Mouse (Mus musculus) midbrain, postnatal 0 days (tissue): Measurements from ENCODE around the gene Fam71e1. TPM values are rescaled to one million over a fixed set of nuclear protein-coding genes. Genes with fewer than 3 reads are reported as not detected.

ENCODE experiments used
- ATAC-seq: fragments of 200-750 bp; cut with Nextera tagmentation; 2 replicates; pipeline ENCODE4 v1.8.0; 2017; ENCODE audit warnings: moderate number of reproducible peaks, mild to moderate bottlenecking, moderate TSS enrichment, moderate library complexity; ENCODE audit not compliant: low FRiP score
- DNase-seq: peaks from one replicate; pipeline ENCODE4 v3.0.0-alpha.2; 2015; ENCODE audit warnings: low spot score
- H3K27ac ChIP-seq: fragments of 300-500 bp; sonication (generic); 2 replicates; pipeline ENCODE4 v1.5.1; 2014; ENCODE audit warnings: low read depth, mild to moderate bottlenecking, low read length, mixed read lengths
- H3K27me3 ChIP-seq: fragments of 300-500 bp; sonication (generic); 2 replicates; pipeline ENCODE4 v1.6.1; 2014; ENCODE audit warnings: low read length, control low read depth, mixed read lengths; ENCODE audit not compliant: insufficient read depth
- H3K36me3 ChIP-seq: fragments of 300-500 bp; sonication (generic); 2 replicates; pipeline ENCODE4 v1.6.1; 2014; ENCODE audit warnings: low read length, control low read depth, mixed read lengths; ENCODE audit not compliant: insufficient read depth
- H3K4me1 ChIP-seq: fragments of 300-500 bp; sonication (generic); 2 replicates; pipeline ENCODE4 v1.6.1; 2014; ENCODE audit warnings: mild to moderate bottlenecking, control low read depth, antibody characterized with exemption, low read length, mixed read lengths; ENCODE audit not compliant: insufficient read depth
- H3K4me2 ChIP-seq: fragments of 300-500 bp; sonication (generic); 2 replicates; pipeline ENCODE4 v1.6.1; 2014; ENCODE audit warnings: low read depth, mild to moderate bottlenecking, low read length, mixed read lengths; ENCODE audit not compliant: poor library complexity, severe bottlenecking
- H3K4me3 ChIP-seq: fragments of 300-500 bp; sonication (generic); 2 replicates; pipeline ENCODE4 v1.5.1; 2014; ENCODE audit warnings: low read depth, mild to moderate bottlenecking, low read length, moderate library complexity
- H3K9ac ChIP-seq: fragments of 300-500 bp; sonication (generic); replicated peaks from 2 replicates; pipeline ENCODE4 v1.6.1; 2014; ENCODE audit warnings: mild to moderate bottlenecking, low read length, moderate library complexity, mixed read lengths; ENCODE audit not compliant: poor library complexity, severe bottlenecking
- H3K9me3 ChIP-seq: fragments of 300-500 bp; sonication (generic); 2 replicates; pipeline ENCODE4 v1.6.1; 2016; ENCODE audit warnings: low read length, control low read depth
- CTCF ChIP-seq: IDR thresholded peaks from 2 replicates; pipeline ENCODE4 v1.5.1; 2016; ENCODE audit warnings: antibody characterized with exemption, mild to moderate bottlenecking
- WGBS: fragments of 180-500 bp; shearing (Covaris S2); extraction: QIAGEN DNeasy Blood & Tissue Kit; methylation state at CpG from one replicate; pipeline ENCODE4 v1.1.7; 2014; 5-methylcytosine and 5-hydroxymethylcytosine counted together
- polyA plus RNA-seq: library from polyadenylated mRNA; unstranded; fragments of >200 nt; fragmentation: Nextera tagmentation; extraction: Ambion mirVana; gene quantifications from 2 replicates; pipeline ENCODE4 v1.2.1, GENCODE M21; 2015
- total RNA-seq: library from RNA; depleted of rRNA; stranded (reverse); fragments of >200 nt; gene quantifications from 2 replicates; pipeline ENCODE4 v1.2.3, GENCODE M21; 2014

Gene Fam71e1
- total and polyA plus RNA-seq, 2 experiments from 2014 or later, result 18.5 to 27.7 TPM

GRCm38 (mm10) chr7:44461503-44462217 lies 34.7 kb upstream of the Fam71e1 start:
- ATAC-seq (no peak), DNase-seq (no peak)
- 76% methylated on average over 57 of the region's 57 CpGs for WGBS
- Histone ChIP-seq H3K9ac (no peak overlapping the region), H3K9me3 (no peaks in the 10 kb centered on the region), H3K4me1 (peaks cover 14% of the 10 kb centered on the region; the same call in 1 of the 2 replicates), H3K4me3 (no peak overlapping the region), H3K4me2 (no peak overlapping the region), H3K27me3 (no peaks in the 10 kb centered on the region), H3K36me3 (peaks cover 70% of the 10 kb centered on the region), H3K27ac (no peak overlapping the region)
- no peak for TF ChIP-seq CTCF

- H3K9ac ChIP-seq, result no peak overlapping the region
- 36% methylated on average over 64 of the region's 77 CpGs for WGBS
- H3K4me2 ChIP-seq, result no peak overlapping the region
- H3K36me3 ChIP-seq, result peaks cover 62% of the 10 kb centered on the region
- DNase-seq, result no peak
- H3K27ac ChIP-seq, result peak overlapping the region; percentile 34; the same call in 1 of the 2 replicates
- TF ChIP-seq CTCF, result peak; percentile 47
- no peak for ATAC-seq
- no peak overlapping the region for H3K4me3 ChIP-seq
- H3K4me1 ChIP-seq, result peaks cover 14% of the 10 kb centered on the region; the same call in 1 of the 2 replicates
- H3K27me3 ChIP-seq, result no peaks in the 10 kb centered on the region
- H3K9me3 ChIP-seq, result no peaks in the 10 kb centered on the region
Measured at GRCm38 (mm10) chr7:44462218-44463055, 33.9 kb upstream of the Fam71e1 start.

- DNase-seq (no peak), ATAC-seq (no peak)
- Histone ChIP-seq H3K9me3 (no peaks in the 10 kb centered on the region), H3K27ac (no peak overlapping the region), H3K4me1 (peaks cover 14% of the 10 kb centered on the region; the same call in 1 of the 2 replicates), H3K4me3 (no peak overlapping the region), H3K36me3 (peaks cover 58% of the 10 kb centered on the region), H3K9ac (no peak overlapping the region), H3K27me3 (no peaks in the 10 kb centered on the region), H3K4me2 (no peak overlapping the region)
- TF ChIP-seq CTCF, result no peak
- 40% methylated on average over 8 of the region's 8 CpGs for WGBS
Measured at GRCm38 (mm10) chr7:44463056-44463425, 33.3 kb upstream of the Fam71e1 start.

- Histone ChIP-seq H3K9ac (peak overlapping the region; percentile 24; the same call in 1 of the 2 replicates), H3K4me1 (peaks cover 17% of the 10 kb centered on the region; the same call in 1 of the 2 replicates), H3K4me3 (no peak overlapping the region), H3K27me3 (no peaks in the 10 kb centered on the region), H3K4me2 (no peak overlapping the region), H3K27ac (peak overlapping the region; percentile 87), H3K36me3 (peaks cover 51% of the 10 kb centered on the region), H3K9me3 (no peaks in the 10 kb centered on the region)
- 81% methylated on average over 10 of the region's 10 CpGs for WGBS
- TF ChIP-seq CTCF, result no peak
- no peak for ATAC-seq
- DNase-seq, result no peak
Measured at GRCm38 (mm10) chr7:44463556-44464225, 32.7 kb upstream of the Fam71e1 start.

- TF ChIP-seq CTCF, result no peak
- ATAC-seq (no peak), DNase-seq (peak; percentile 93)
- peaks cover 25% of the 10 kb centered on the region for H3K4me1 ChIP-seq
- peak overlapping the region; percentile 87 for H3K27ac ChIP-seq
- H3K27me3 ChIP-seq, result no peaks in the 10 kb centered on the region
- no peak overlapping the region for H3K4me2 ChIP-seq
- H3K9me3 ChIP-seq, result no peaks in the 10 kb centered on the region
- H3K9ac ChIP-seq, result peak overlapping the region; percentile 36; the same call in 1 of the 2 replicates
- H3K36me3 ChIP-seq, result peaks cover 45% of the 10 kb centered on the region
- no peak overlapping the region for H3K4me3 ChIP-seq
- 12% methylated on average over 4 of the region's 4 CpGs for WGBS
Measured at GRCm38 (mm10) chr7:44464511-44464910, 31.9 kb upstream of the Fam71e1 start.
